Mouse (Mus musculus): ENCODE results near the gene Tent4a.
A peak's percentile ranks its signal among the peaks of the same experiment; 100 is the strongest.

- TF ChIP-seq CTCF (IDR thresholded peaks at IDR 0.05; ENCODE audit: extremely low read depth, insufficient read depth, low read length) (peak; percentile 66), POLR2A (IDR thresholded peaks at IDR 0.05; ENCODE audit: extremely low read depth, insufficient read depth, low read length) (no peak)
Measured at GRCm38 (mm10) chr13:69492876-69493463, 41.4 kb downstream of the Tent4a start.
